Mouse (Mus musculus) thymus, adult 2 months (tissue): Measurements from ENCODE around the gene Nadk2.

Experiments
- CTCF ChIP-seq: fragments of 200-500 bp; IDR thresholded peaks from 2 replicates; pipeline ENCODE4 v1.5.1; 2012; ENCODE audit warnings: mild to moderate bottlenecking, control low read depth, low read length, moderate library complexity, borderline replicate concordance; ENCODE audit not compliant: control insufficient read depth, poor library complexity, insufficient read depth; ENCODE audit errors: extremely low read depth
- POLR2A ChIP-seq: fragments of 200-500 bp; IDR thresholded peaks from 2 replicates; pipeline ENCODE4 v1.6.1; 2012; ENCODE audit warnings: mild to moderate bottlenecking, low read length, control low read depth, moderate library complexity; ENCODE audit not compliant: control insufficient read depth, poor library complexity, insufficient read depth; ENCODE audit errors: extremely low read depth

GRCm38 (mm10) chr15:9093598-9094365 lies 22.7 kb downstream of the Nadk2 start:
- TF ChIP-seq POLR2A, result no peak
- no peak for TF ChIP-seq CTCF
